In genomic region chr8:13753680-13754079, GRCm38 (mm10) we compare ENCODE assay signal across 8 mouse cellular contexts. TPM values are rescaled to one million over a fixed set of nuclear protein-coding genes. Genes with fewer than 3 reads are reported as not detected.
A peak's percentile ranks its signal among the peaks of the same experiment; 100 is the strongest.
DNase-seq lines count a peak whose midpoint lies in the region; ATAC-seq and TF ChIP-seq lines count a peak whose summit lies in the region.

No protein-coding gene starts in this region.

- H3K27ac ChIP-seq in intestine, postnatal 0 days (ENCODE audit: low read depth, low read length): no peak overlapping the region
- no peak overlapping the region for H3K27ac ChIP-seq in intestine, embryonic 15.5 days
- no peak overlapping the region for H3K27ac ChIP-seq in neural tube, embryonic 11.5 days (ENCODE audit: low read depth, low read length)

- H3K4me1 ChIP-seq in intestine, postnatal 0 days (replicated peaks; ENCODE audit: control insufficient read depth, insufficient read depth, low read length): no peaks in the 10 kb centered on the region; the same call in 1 of the 2 replicates
- peaks cover 2% of the 10 kb centered on the region; the same call in 1 of the 2 replicates for H3K4me1 ChIP-seq in intestine, embryonic 15.5 days (replicated peaks)
- peaks cover 3% of the 10 kb centered on the region for H3K4me1 ChIP-seq in neural tube, embryonic 11.5 days (ENCODE audit: control insufficient read depth, insufficient read depth, low read length)

- intact Hi-C loops in heart, postnatal 10 days (cut with DNase I): loop anchor here (1.0 to 5.0 kb wide), 3 partner anchors 202 to 341 kb away; no protein-coding TSS in a partner anchor
- intact Hi-C loops in left cerebral cortex, postnatal 14 days (cut with DNase I): loop anchor here (1.0 kb wide), 1 partner anchor 202 kb away; no protein-coding TSS in a partner anchor

- DNase-seq in ZHBTc4 (ENCODE audit: low read depth, low spot score): peak; percentile 86
- peak; percentile 63 to 85 for DNase-seq in cerebellum, postnatal 4 days (ENCODE audit: low spot score in 2 of 2)
- DNase-seq in heart, postnatal 10 days: peak; percentile 79 to 91
- peak; percentile 76 to 85 for DNase-seq in left cerebral cortex, postnatal 14 days (ENCODE audit: low spot score in 2 of 2)
- DNase-seq in neural tube, embryonic 11.5 days (ENCODE audit: low spot score): peak; percentile 78
- DNase-seq in thymus, postnatal 10 days (ENCODE audit: low spot score in 2 of 2): peak; percentile 70 to 88

- TF ChIP-seq CTCF in intestine, postnatal 0 days (IDR thresholded peaks at IDR 0.05; ENCODE audit: low read depth): peak; percentile 83

- no peak overlapping the region for H3K9ac ChIP-seq in intestine, postnatal 0 days (ENCODE audit: low read depth, low read length)
- no peak overlapping the region for H3K9ac ChIP-seq in intestine, embryonic 15.5 days
- no peak overlapping the region for H3K9ac ChIP-seq in neural tube, embryonic 11.5 days (ENCODE audit: low read length)

- WGBS in intestine, postnatal 0 days: 29% methylated on average over 2 of the region's 2 CpGs
- 33% methylated on average over 2 of the region's 2 CpGs for WGBS in intestine, embryonic 15.5 days
- WGBS in neural tube, embryonic 11.5 days: 25% methylated on average over 2 of the region's 2 CpGs

- H3K27me3 ChIP-seq in intestine, postnatal 0 days (replicated peaks; ENCODE audit: control insufficient read depth, insufficient read depth, low read length): no peaks in the 10 kb centered on the region
- H3K27me3 ChIP-seq in intestine, embryonic 15.5 days (replicated peaks): 0 out of 2 replicates have a peak, but pooled peaks cover 3% of the 10 kb centered on the region
- no peaks in the 10 kb centered on the region for H3K27me3 ChIP-seq in neural tube, embryonic 11.5 days (ENCODE audit: control insufficient read depth, insufficient read depth, low read length)

- H3K4me2 ChIP-seq in intestine, postnatal 0 days (replicated peaks; ENCODE audit: low read depth): no peak overlapping the region
- H3K4me2 ChIP-seq in intestine, embryonic 15.5 days (replicated peaks): no peak overlapping the region
- no peak overlapping the region for H3K4me2 ChIP-seq in neural tube, embryonic 11.5 days (ENCODE audit: low read depth)

- no peak overlapping the region for H3K4me3 ChIP-seq in intestine, postnatal 0 days (ENCODE audit: low read depth, low read length)
- H3K4me3 ChIP-seq in intestine, embryonic 15.5 days (replicated peaks): no peak overlapping the region
- no peak overlapping the region for H3K4me3 ChIP-seq in neural tube, embryonic 11.5 days (ENCODE audit: low read depth, low read length)

- H3K36me3 ChIP-seq in intestine, postnatal 0 days (ENCODE audit: control insufficient read depth, insufficient read depth): no peaks in the 10 kb centered on the region
- H3K36me3 ChIP-seq in intestine, embryonic 15.5 days: no peaks in the 10 kb centered on the region
- H3K36me3 ChIP-seq in neural tube, embryonic 11.5 days (ENCODE audit: control insufficient read depth, insufficient read depth, low read length): no peaks in the 10 kb centered on the region

- no peak for ATAC-seq in intestine, postnatal 0 days
- ATAC-seq in intestine, embryonic 15.5 days: no peak
- no peak for ATAC-seq in neural tube, embryonic 11.5 days (ENCODE audit: insufficient read depth, low FRiP score, low TSS enrichment)

- H3K9me3 ChIP-seq in intestine, postnatal 0 days (ENCODE audit: control insufficient read depth): no peaks in the 10 kb centered on the region
- H3K9me3 ChIP-seq in intestine, embryonic 15.5 days: no peaks in the 10 kb centered on the region
- H3K9me3 ChIP-seq in neural tube, embryonic 11.5 days (ENCODE audit: control insufficient read depth, low read length): no peaks in the 10 kb centered on the region

RNA-seq across cellular contexts. Expression of gene Cdc16, which starts 3.8 kb away (rescaled TPM):
- polyA plus RNA-seq in intestine, postnatal 0 days (2015; fragmentation: Nextera tagmentation; extraction: Ambion mirVana): 38.3 and 40.8 TPM in 2 replicates
- 132 and 143 TPM in 2 replicates for polyA plus RNA-seq in intestine, embryonic 15.5 days (2015; fragmentation: Nextera tagmentation; extraction: Ambion mirVana)
- 10 to 100 TPM; 40.6 to 43.1 TPM for total RNA-seq in heart, postnatal 10 days (2021)
- 10 to 100 TPM; 54.2 to 57.4 TPM for total RNA-seq in left cerebral cortex, postnatal 14 days (2021)
- polyA plus RNA-seq in neural tube, embryonic 11.5 days (2014; fragmentation: Nextera tagmentation; extraction: Ambion mirVana): 255 and 261 TPM in 2 replicates

RNA-seq across cellular contexts. Expression of gene Upf3a, which starts 31.7 kb away (rescaled TPM):
- polyA plus RNA-seq in intestine, postnatal 0 days (2015; fragmentation: Nextera tagmentation; extraction: Ambion mirVana): 23.3 and 23.6 TPM in 2 replicates
- polyA plus RNA-seq in intestine, embryonic 15.5 days (2015; fragmentation: Nextera tagmentation; extraction: Ambion mirVana): 34.0 and 34.4 TPM in 2 replicates
- 10 to 100 TPM; 14.0 to 15.0 TPM for total RNA-seq in heart, postnatal 10 days (2021)
- 10 to 100 TPM; 37.2 to 38.0 TPM for total RNA-seq in left cerebral cortex, postnatal 14 days (2021)
- polyA plus RNA-seq in neural tube, embryonic 11.5 days (2014; fragmentation: Nextera tagmentation; extraction: Ambion mirVana): 38.5 and 38.8 TPM in 2 replicates

RNA-seq across cellular contexts. Expression of gene Cfap97d2, which starts 48.0 kb away (rescaled TPM):
- not detected in 2 replicates for polyA plus RNA-seq in intestine, postnatal 0 days (2015; fragmentation: Nextera tagmentation; extraction: Ambion mirVana)
- polyA plus RNA-seq in intestine, embryonic 15.5 days (2015; fragmentation: Nextera tagmentation; extraction: Ambion mirVana): 0.10 TPM in 1 of 2 replicates, not detected in the other
- total RNA-seq in heart, postnatal 10 days (2021): not detected
- 1 to 10 TPM in 1 of 2 experiments, under 1 TPM in 1; 0.79 to 1.7 TPM for total RNA-seq in left cerebral cortex, postnatal 14 days (2021)
- 0.38 and 0.52 TPM in 2 replicates for polyA plus RNA-seq in neural tube, embryonic 11.5 days (2014; fragmentation: Nextera tagmentation; extraction: Ambion mirVana)
